Mouse (Mus musculus) forebrain, embryonic 14.5 days (tissue): ENCODE data around the gene Foxd3. TPM values are rescaled to one million over a fixed set of nuclear protein-coding genes. Genes with fewer than 3 reads are reported as not detected.

Experiments used
- ATAC-seq: fragments of 200-750 bp; cut with Nextera tagmentation; 2 replicates; pipeline ENCODE4 v1.8.0; 2017; ENCODE audit warnings: mild to moderate bottlenecking, moderate library complexity
- DNase-seq: peaks from one replicate; pipeline ENCODE4 v3.0.0-alpha.2; 2015; ENCODE audit warnings: low spot score
- H3K27ac ChIP-seq: fragments of 300-500 bp; sonication (generic); 2 replicates; pipeline ENCODE4 v1.5.1; 2014; ENCODE audit warnings: low read depth, mild to moderate bottlenecking, control low read depth, low read length, moderate library complexity
- H3K27me3 ChIP-seq: fragments of 300-500 bp; sonication (generic); replicated peaks from 2 replicates; pipeline ENCODE4 v1.6.1; 2014; ENCODE audit warnings: low read length, control low read depth, mixed read lengths; ENCODE audit not compliant: control insufficient read depth, insufficient read depth
- H3K36me3 ChIP-seq: fragments of 300-500 bp; sonication (generic); 2 replicates; pipeline ENCODE4 v1.6.1; 2014; ENCODE audit warnings: low read length, control low read depth; ENCODE audit not compliant: control insufficient read depth, insufficient read depth
- H3K4me1 ChIP-seq: fragments of 300-500 bp; sonication (generic); 2 replicates; pipeline ENCODE4 v1.6.1; 2014; ENCODE audit warnings: antibody characterized with exemption, low read length, control low read depth; ENCODE audit not compliant: control insufficient read depth, insufficient read depth
- H3K4me2 ChIP-seq: fragments of 300-500 bp; sonication (generic); 2 replicates; pipeline ENCODE4 v1.6.1; 2014; ENCODE audit warnings: mild to moderate bottlenecking, control low read depth, low read length
- H3K4me3 ChIP-seq: fragments of 300-500 bp; sonication (generic); 2 replicates; pipeline ENCODE4 v1.5.1; 2014; ENCODE audit warnings: low read depth, low read length, control low read depth
- H3K9ac ChIP-seq: fragments of 300-500 bp; sonication (generic); 2 replicates; pipeline ENCODE4 v1.6.1; 2014; ENCODE audit warnings: mild to moderate bottlenecking, low read length, control low read depth, moderate library complexity
- H3K9me3 ChIP-seq: fragments of 300-500 bp; sonication (generic); replicated peaks from 2 replicates; pipeline ENCODE4 v1.6.1; 2016; ENCODE audit warnings: low read length, control low read depth, mixed read lengths; ENCODE audit not compliant: control insufficient read depth
- WGBS: fragments of 180-500 bp; shearing (Covaris S2); extraction: QIAGEN DNeasy Blood & Tissue Kit; methylation state at CpG from one replicate; pipeline ENCODE4 v1.1.7; 2014; 5-methylcytosine and 5-hydroxymethylcytosine counted together
- polyA plus RNA-seq: library from polyadenylated mRNA; unstranded; fragments of >200 nt; fragmentation: Nextera tagmentation; extraction: Ambion mirVana; gene quantifications from 2 replicates; pipeline ENCODE4 v1.2.1, GENCODE M21; 2014

Gene Foxd3
- polyA plus RNA-seq, 1 experiment from 2014 or later = not detected

- H3K9ac ChIP-seq = no peak overlapping the region
- H3K4me1 ChIP-seq = 0 out of 2 replicates have a peak, but pooled peaks cover 2% of the 10 kb centered on the region
- H3K36me3 ChIP-seq = no peaks in the 10 kb centered on the region
- DNase-seq = no peak
- no peak overlapping the region for H3K4me2 ChIP-seq
- no peaks in the 10 kb centered on the region for H3K9me3 ChIP-seq
- 5% methylated on average over 12 of the region's 12 CpGs for whole genome bisulfite sequencing
- peaks cover 67% of the 10 kb centered on the region for H3K27me3 ChIP-seq
- no peak overlapping the region for H3K27ac ChIP-seq
- H3K4me3 ChIP-seq = no peak overlapping the region
- no peak for ATAC-seq
These were observed 5.9 kb downstream of the Foxd3 start for GRCm38 (mm10) chr4:99661956-99662355.

GRCm38 (mm10) chr4:99662431-99662830 is 6.3 kb downstream of the Foxd3 start:
- H3K27me3 ChIP-seq = peaks cover 63% of the 10 kb centered on the region
- H3K36me3 ChIP-seq = no peaks in the 10 kb centered on the region
- no peak overlapping the region for H3K4me3 ChIP-seq
- H3K4me2 ChIP-seq = no peak overlapping the region
- ATAC-seq = no peak
- H3K4me1 ChIP-seq = no peaks in the 10 kb centered on the region
- DNase-seq = no peak
- no peak overlapping the region for H3K9ac ChIP-seq
- H3K27ac ChIP-seq = no peak overlapping the region
- H3K9me3 ChIP-seq = no peaks in the 10 kb centered on the region
- WGBS = 4% methylated on average over 9 of the region's 9 CpGs

GRCm38 (mm10) chr4:99662841-99663567 is 6.9 kb downstream of the Foxd3 start:
- Histone ChIP-seq H3K27ac (no peak overlapping the region), H3K4me2 (no peak overlapping the region), H3K9me3 (no peaks in the 10 kb centered on the region), H3K4me1 (no peaks in the 10 kb centered on the region), H3K27me3 (peaks cover 58% of the 10 kb centered on the region), H3K9ac (no peak overlapping the region), H3K4me3 (no peak overlapping the region), H3K36me3 (no peaks in the 10 kb centered on the region)
- DNase-seq (no peak), ATAC-seq (peak; percentile 8; the same call in 1 of the 2 replicates)
- WGBS = 2% methylated on average over 34 of the region's 34 CpGs

GRCm38 (mm10) chr4:99663710-99664109 is 7.6 kb downstream of the Foxd3 start:
- H3K9me3 ChIP-seq = no peaks in the 10 kb centered on the region
- DNase-seq (no peak), ATAC-seq (no peak)
- no peak overlapping the region for H3K4me3 ChIP-seq
- H3K4me2 ChIP-seq = no peak overlapping the region
- H3K27me3 ChIP-seq = peaks cover 54% of the 10 kb centered on the region
- no peaks in the 10 kb centered on the region for H3K36me3 ChIP-seq
- H3K4me1 ChIP-seq = no peaks in the 10 kb centered on the region
- H3K27ac ChIP-seq = no peak overlapping the region
- WGBS = 10% methylated on average over 8 of the region's 8 CpGs
- no peak overlapping the region for H3K9ac ChIP-seq

DNA sequence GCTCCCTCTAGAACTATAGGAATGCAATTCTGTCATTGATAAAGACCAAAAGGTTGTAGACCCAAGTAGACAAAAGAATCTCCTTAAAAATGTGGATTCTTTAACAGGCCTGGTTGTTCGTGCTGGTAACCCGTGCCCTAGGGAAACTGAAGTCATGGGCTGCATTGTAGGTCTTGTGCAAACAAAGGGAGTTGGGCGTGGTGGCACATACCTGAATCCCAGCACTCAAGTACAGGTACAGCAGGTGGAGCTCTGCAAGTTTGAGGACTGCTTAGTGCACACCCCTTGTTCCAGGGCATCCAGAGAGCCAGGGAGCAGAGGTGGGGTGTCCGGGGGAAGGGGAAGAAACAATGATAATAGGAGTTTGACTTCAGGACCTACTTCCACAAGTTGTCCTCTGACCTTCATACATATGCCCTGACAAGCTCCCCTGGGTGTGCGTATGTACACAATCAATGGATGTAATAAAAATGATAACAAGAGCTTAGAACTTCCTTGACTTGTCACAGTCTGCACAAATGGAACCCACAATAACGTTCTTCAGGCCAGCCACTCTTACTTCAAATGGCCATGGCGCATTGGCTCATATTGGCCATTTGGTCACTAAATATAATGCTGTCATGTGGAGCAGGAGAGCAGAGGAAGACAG is 14.2 kb downstream of the Foxd3 start:
- H3K27ac ChIP-seq = no peak overlapping the region
- H3K4me3 ChIP-seq = no peak overlapping the region
- H3K27me3 ChIP-seq = no peaks in the 10 kb centered on the region
- 90% methylated on average over 7 of the region's 7 CpGs for WGBS
- no peaks in the 10 kb centered on the region for H3K9me3 ChIP-seq
- no peaks in the 10 kb centered on the region for H3K36me3 ChIP-seq
- DNase-seq = no peak
- no peak for ATAC-seq
- H3K4me2 ChIP-seq = no peak overlapping the region
- H3K9ac ChIP-seq = no peak overlapping the region
- H3K4me1 ChIP-seq = no peaks in the 10 kb centered on the region

DNA sequence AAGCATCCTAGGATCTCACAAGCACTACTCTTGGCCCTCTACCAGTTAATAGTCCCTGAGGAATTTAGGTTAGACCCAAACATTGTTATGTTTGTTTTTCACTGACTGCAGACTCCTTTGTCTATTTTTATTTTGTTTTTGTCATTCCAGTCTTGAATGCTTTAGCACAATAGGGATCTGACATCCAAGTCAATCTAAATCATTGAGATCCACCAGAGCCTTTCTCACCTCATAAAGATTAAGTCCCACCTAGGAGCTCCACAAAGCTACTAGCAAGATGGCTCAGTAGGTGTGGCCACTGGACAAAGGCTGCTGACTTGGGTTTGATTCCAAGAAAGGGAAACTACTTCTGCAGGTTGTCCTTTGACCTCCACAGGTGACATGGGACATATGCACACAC is 19.1 kb downstream of the Foxd3 start:
- no peaks in the 10 kb centered on the region for H3K27me3 ChIP-seq
- ATAC-seq (no peak), DNase-seq (no peak)
- no peaks in the 10 kb centered on the region for H3K9me3 ChIP-seq
- H3K9ac ChIP-seq = no peak overlapping the region
- no peaks in the 10 kb centered on the region for H3K4me1 ChIP-seq
- no peak overlapping the region for H3K27ac ChIP-seq
- H3K4me2 ChIP-seq = no peak overlapping the region
- H3K4me3 ChIP-seq = no peak overlapping the region
- H3K36me3 ChIP-seq = no peaks in the 10 kb centered on the region

GRCm38 (mm10) chr4:99683941-99684340 is 27.8 kb downstream of the Foxd3 start:
- Histone ChIP-seq H3K27ac (no peak overlapping the region), H3K27me3 (no peaks in the 10 kb centered on the region), H3K36me3 (no peaks in the 10 kb centered on the region), H3K4me2 (no peak overlapping the region), H3K9ac (no peak overlapping the region), H3K4me1 (no peaks in the 10 kb centered on the region), H3K9me3 (no peaks in the 10 kb centered on the region), H3K4me3 (no peak overlapping the region)
- DNase-seq (no peak), ATAC-seq (no peak)
- WGBS = 90% methylated on average over 6 of the region's 6 CpGs

- H3K27ac ChIP-seq = no peak overlapping the region
- no peak for ATAC-seq
- H3K36me3 ChIP-seq = no peaks in the 10 kb centered on the region
- no peak overlapping the region for H3K4me2 ChIP-seq
- H3K4me1 ChIP-seq = no peaks in the 10 kb centered on the region
- DNase-seq = no peak
- no peaks in the 10 kb centered on the region for H3K9me3 ChIP-seq
- H3K9ac ChIP-seq = no peak overlapping the region
- no peak overlapping the region for H3K4me3 ChIP-seq
- H3K27me3 ChIP-seq = no peaks in the 10 kb centered on the region
- 65% methylated on average over 5 of the region's 5 CpGs for WGBS
These were observed 30.2 kb downstream of the Foxd3 start for GRCm38 (mm10) chr4:99686308-99686707.
